In the genomic region with DNA sequence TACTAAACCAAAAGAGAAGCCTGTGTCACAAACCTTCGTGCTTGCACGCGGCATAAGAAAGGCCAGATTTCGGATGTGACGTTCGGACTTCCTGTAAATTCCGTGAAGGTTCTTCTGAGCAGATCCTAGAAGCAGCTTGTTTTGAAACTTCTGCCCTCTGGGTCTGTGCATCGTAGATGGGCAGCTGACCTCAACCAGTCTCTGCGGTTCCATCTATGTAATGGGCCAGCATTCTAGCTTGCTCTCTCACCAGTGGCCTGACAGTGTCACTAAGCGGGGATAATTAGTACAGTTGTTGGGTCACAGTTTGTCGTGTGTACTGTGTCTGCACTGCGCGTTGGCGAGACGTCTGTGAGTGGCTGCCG, we compare ENCODE assay signal across 27 mouse cellular contexts. TPM values are rescaled to one million over a fixed set of nuclear protein-coding genes. Genes with fewer than 3 reads are reported as not detected.
A peak's percentile ranks its signal among the peaks of the same experiment; 100 is the strongest.
DNase-seq lines count a peak whose midpoint lies in the region; ATAC-seq and TF ChIP-seq lines count a peak whose summit lies in the region.
"Had no signal": no experiment of that assay in that cellular context is flagged by ENCODE, and none has a peak within 500 bp of the region (broad histone marks: within the 10 kb centered on the region; RNA-seq: fewer than 3 reads in every experiment).

No protein-coding gene starts in this region.

- ATAC-seq in liver, embryonic 12.5 days: no peak
- ATAC-seq in granulocyte monocyte progenitor cell, adult 5-6 weeks (replicated peaks; ENCODE audit: poor library complexity, severe bottlenecking): peak; percentile 16
- ATAC-seq in CD4-positive, CD25-positive, alpha-beta regulatory T cell, adult 4 months: no peak
- ATAC-seq: inflammation-experienced regulatory T-cells, adult 6 months; Patski had no signal

- H3K36me3 ChIP-seq in heart, embryonic 10.5 days: no peaks in the 10 kb centered on the region
- no peaks in the 10 kb centered on the region for H3K36me3 ChIP-seq in liver, embryonic 12.5 days
- no peaks in the 10 kb centered on the region for H3K36me3 ChIP-seq in E14TG2a.4 (ENCODE audit: insufficient read depth, low read length)
- H3K36me3 ChIP-seq: embryonic facial prominence, embryonic 15.5 days; G1E; hindbrain, embryonic 12.5 days; midbrain, embryonic 12.5 days had no signal

- WGBS in heart, embryonic 10.5 days: 25% methylated on average over 16 of the region's 16 CpGs
- WGBS in liver, embryonic 12.5 days (ENCODE audit: insufficient replicate concordance): 18% methylated on average over 16 of the region's 16 CpGs

- H3K9me3 ChIP-seq in heart, embryonic 10.5 days: no peaks in the 10 kb centered on the region
- no peaks in the 10 kb centered on the region for H3K9me3 ChIP-seq in liver, embryonic 12.5 days (replicated peaks)
- H3K9me3 ChIP-seq in E14TG2a.4 (ENCODE audit: low read length): no peaks in the 10 kb centered on the region
- H3K9me3 ChIP-seq: embryonic facial prominence, embryonic 15.5 days; hindbrain, embryonic 12.5 days; midbrain, embryonic 12.5 days had no signal

- H3K27me3 ChIP-seq in heart, embryonic 10.5 days (ENCODE audit: insufficient read depth, poor library complexity, severe bottlenecking): peaks cover 93% of the 10 kb centered on the region
- peaks cover 98% of the 10 kb centered on the region for H3K27me3 ChIP-seq in liver, embryonic 12.5 days (replicated peaks)
- peaks cover 68% of the 10 kb centered on the region for H3K27me3 ChIP-seq in E14TG2a.4 (ENCODE audit: insufficient read depth, low read length)
- H3K27me3 ChIP-seq: Patski had no signal

- H3K4me3 ChIP-seq in heart, embryonic 10.5 days: 0 out of 2 replicates have a peak overlapping the region, but pooled peaks have one; percentile 51
- H3K4me3 ChIP-seq in liver, embryonic 12.5 days: no peak overlapping the region
- H3K4me3 ChIP-seq in E14TG2a.4 (replicated peaks; ENCODE audit: low read length): peak overlapping the region; percentile 75
- H3K4me3 ChIP-seq: hindbrain, embryonic 12.5 days; midbrain, embryonic 12.5 days had no signal

- DNase-seq in heart, embryonic 10.5 days (ENCODE audit: low spot score): no peak
- DNase-seq in heart, adult 9 months (ENCODE audit: low spot score in 2 of 2): no peak
- no peak for DNase-seq in liver
- no peak for DNase-seq in kidney, postnatal 14 days
- DNase-seq: cerebellum, adult 11-12 months; cerebellum, postnatal 25 days; gastrocnemius, adult 2 months; kidney, adult 8-10 months; kidney, postnatal 36 days; lung, adult 18-20 months; lung, postnatal 36 days had no signal

- H3K27ac ChIP-seq in heart, embryonic 10.5 days: no peak overlapping the region
- no peak overlapping the region for H3K27ac ChIP-seq in liver, embryonic 12.5 days
- H3K27ac ChIP-seq: embryonic facial prominence, embryonic 15.5 days; gastrocnemius, adult 2 months; hindbrain, embryonic 12.5 days; midbrain, embryonic 12.5 days had no signal

- no peak overlapping the region for H3K9ac ChIP-seq in liver, embryonic 12.5 days
- H3K9ac ChIP-seq: embryonic facial prominence, embryonic 15.5 days; hindbrain, embryonic 12.5 days; midbrain, embryonic 12.5 days had no signal

- H3K4me1 ChIP-seq in heart, embryonic 10.5 days: peaks cover 27% of the 10 kb centered on the region
- H3K4me1 ChIP-seq in liver, embryonic 12.5 days: 0 out of 2 replicates have a peak, but pooled peaks cover 7% of the 10 kb centered on the region
- peaks cover 79% of the 10 kb centered on the region for H3K4me1 ChIP-seq in E14TG2a.4 (replicated peaks; ENCODE audit: low read depth, low read length)

- peak overlapping the region; percentile 37; the same call in 1 of the 2 replicates for H3K4me2 ChIP-seq in liver, embryonic 12.5 days

- TF ChIP-seq CTCF in E14TG2a.4 (conservative IDR thresholded peaks at IDR 0.05; ENCODE audit: low read length): no peak

RNA-seq across cellular contexts. Expression of a gene that starts 8.6 kb away (rescaled TPM):
- 0.94 and 1.9 TPM in 2 replicates for polyA plus RNA-seq in heart, embryonic 10.5 days (2016; fragmentation: Nextera tagmentation; extraction: Ambion mirVana)
- 1.7 and 2.0 TPM in 2 replicates for polyA plus RNA-seq in liver, embryonic 12.5 days (2016; fragmentation: Nextera tagmentation; extraction: Ambion mirVana)
- 1.2 TPM in 1 of 2 replicates, not detected in the other for total RNA-seq in granulocyte monocyte progenitor cell, adult 5-6 weeks (2014; fragmentation: Nextera tagmentation)
- 0.47 and 2.7 TPM in 2 replicates for total RNA-seq in granulocyte monocyte progenitor cell, adult 5-6 weeks (2017)
- not detected for polyA plus RNA-seq in CD4-positive, CD25-positive, alpha-beta regulatory T cell, adult 4 months (2017; shearing (Covaris generic))
- total RNA-seq: adrenal gland, adult 18-20 months; adrenal gland, postnatal 4 days; gastrocnemius, postnatal 4 days had no signal
- polyA plus RNA-seq: frontal cortex, adult 2 months; G1E; heart, postnatal 0 days; inflammation-experienced regulatory T-cells, adult 6 months; stomach, embryonic 16.5 days had no signal
